ENCODE assay signal across 12 mouse cellular contexts in the genomic region with DNA sequence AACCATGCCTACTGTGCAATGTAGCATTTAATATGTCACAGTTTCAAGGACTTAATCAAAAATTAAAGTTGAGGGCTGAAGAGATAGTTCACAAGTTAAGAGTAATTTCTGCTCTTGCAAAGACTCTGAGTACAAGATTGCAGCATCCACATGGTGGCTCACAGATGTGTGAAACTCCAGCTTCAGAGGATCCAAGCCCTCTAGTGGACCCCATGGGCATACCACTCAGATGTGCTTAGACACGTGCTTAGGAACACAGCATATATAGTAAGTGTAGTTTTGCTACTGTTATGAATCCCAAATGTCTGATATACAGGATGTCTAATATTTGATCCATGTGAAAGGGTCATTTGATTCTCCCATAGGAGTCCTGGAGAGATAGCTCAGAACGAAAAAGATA. TPM values are rescaled to one million over a fixed set of nuclear protein-coding genes. Genes with fewer than 3 reads are reported as not detected.
DNase-seq lines count a peak whose midpoint lies in the region; ATAC-seq and TF ChIP-seq lines count a peak whose summit lies in the region.
"Had no signal": no experiment of that assay in that cellular context is flagged by ENCODE, and none has a peak within 500 bp of the region (broad histone marks: within the 10 kb centered on the region; RNA-seq: fewer than 3 reads in every experiment).

No protein-coding gene starts in this region.

- peaks cover 4% of the 10 kb centered on the region; the same call in 1 of the 2 replicates for H3K4me1 ChIP-seq in kidney, embryonic 14.5 days (ENCODE audit: control insufficient read depth, insufficient read depth, low read length)
- H3K4me1 ChIP-seq in kidney, adult 2 months (ENCODE audit: control insufficient read depth, insufficient read depth, low read length): no peaks in the 10 kb centered on the region
- H3K4me1 ChIP-seq: liver, embryonic 15.5 days; neural tube, embryonic 12.5 days had no signal

- no peak overlapping the region for H3K27ac ChIP-seq in kidney, embryonic 14.5 days (ENCODE audit: low read depth, low read length)
- no peak overlapping the region for H3K27ac ChIP-seq in kidney, adult 2 months (ENCODE audit: insufficient read depth, low read depth, low read length)
- H3K27ac ChIP-seq: kidney, embryonic 15.5 days; liver, embryonic 15.5 days; neural tube, embryonic 12.5 days had no signal

- WGBS in kidney, embryonic 14.5 days: 73% methylated on average over 2 of the region's 2 CpGs
- 56% methylated on average over 2 of the region's 2 CpGs for WGBS in kidney, adult 2 months

- no peak for DNase-seq in kidney, adult 2 months
- peak; percentile 51 for DNase-seq in CD4-positive, CD25-positive, alpha-beta regulatory T cell, adult 2 months (ENCODE audit: low read depth, low spot score)
- peak; percentile 60 for DNase-seq in ZHBTc4 (ENCODE audit: low read depth, low spot score)
- no peak for DNase-seq in urinary bladder, adult 2 months (ENCODE audit: low spot score)
- DNase-seq in layer of hippocampus, postnatal 36 days: no peak
- no peak for DNase-seq in cerebellum, adult 18-20 months
- DNase-seq: cerebellum, postnatal 36 days had no signal

- H3K9me3 ChIP-seq in kidney, embryonic 14.5 days (ENCODE audit: control insufficient read depth, low read length): no peaks in the 10 kb centered on the region
- H3K9me3 ChIP-seq: kidney, embryonic 15.5 days; liver, embryonic 15.5 days; neural tube, embryonic 12.5 days had no signal

- H3K9ac ChIP-seq in kidney, embryonic 14.5 days (ENCODE audit: low read depth, low read length): no peak overlapping the region
- H3K9ac ChIP-seq: kidney, embryonic 15.5 days; liver, embryonic 15.5 days; neural tube, embryonic 12.5 days had no signal

- no peaks in the 10 kb centered on the region for H3K36me3 ChIP-seq in kidney, embryonic 14.5 days (ENCODE audit: control insufficient read depth, insufficient read depth, low read length)
- no peaks in the 10 kb centered on the region for H3K36me3 ChIP-seq in kidney, adult 2 months (ENCODE audit: control insufficient read depth, insufficient read depth, low read length)
- H3K36me3 ChIP-seq: kidney, embryonic 15.5 days; liver, embryonic 15.5 days; neural tube, embryonic 12.5 days had no signal

- H3K4me2 ChIP-seq in kidney, embryonic 14.5 days (replicated peaks; ENCODE audit: low read depth, low read length): no peak overlapping the region
- H3K4me2 ChIP-seq: kidney, embryonic 15.5 days; liver, embryonic 15.5 days; neural tube, embryonic 12.5 days had no signal

- H3K4me3 ChIP-seq in kidney, embryonic 14.5 days (ENCODE audit: low read length): no peak overlapping the region
- no peak overlapping the region for H3K4me3 ChIP-seq in kidney, adult 2 months (ENCODE audit: insufficient read depth, low read depth, low read length)
- H3K4me3 ChIP-seq: kidney, embryonic 15.5 days; liver, embryonic 15.5 days; neural tube, embryonic 12.5 days had no signal

- 0 out of 2 replicates have a peak, but pooled peaks have one; percentile 43 for ATAC-seq in kidney, embryonic 14.5 days (ENCODE audit: low FRiP score, low TSS enrichment)
- peak; percentile 94 for ATAC-seq in megakaryocyte progenitor cell, adult 5-6 weeks (replicated peaks; ENCODE audit: poor library complexity)

- no peaks in the 10 kb centered on the region for H3K27me3 ChIP-seq in kidney, embryonic 14.5 days (ENCODE audit: control insufficient read depth, insufficient read depth, low read length)
- H3K27me3 ChIP-seq in kidney, adult 2 months (replicated peaks; ENCODE audit: control insufficient read depth, insufficient read depth, low read length): no peaks in the 10 kb centered on the region
- H3K27me3 ChIP-seq: kidney, embryonic 15.5 days; liver, embryonic 15.5 days; neural tube, embryonic 12.5 days had no signal

- no peak for TF ChIP-seq POLR2A in kidney, adult 2 months (IDR thresholded peaks at IDR 0.05; ENCODE audit: low read depth, low read length)

- TF ChIP-seq CTCF in kidney, adult 2 months (conservative IDR thresholded peaks at IDR 0.05; ENCODE audit: insufficient read depth, insufficient read length, low read depth, low read length): no peak; the same call in 1 of the 2 replicates

RNA-seq across cellular contexts. Expression of a gene that starts 55.0 kb away (rescaled TPM):
- 128 and 138 TPM in 2 replicates for polyA plus RNA-seq in kidney, embryonic 14.5 days (2014; fragmentation: Nextera tagmentation; extraction: Ambion mirVana)
- 1.6 and 2.5 TPM in 2 replicates for polyA plus RNA-seq in kidney, adult 2 months (2012; rRNA removed)
- 211 TPM in 2 replicates for total RNA-seq in megakaryocyte progenitor cell, adult 5-6 weeks (2015)
- 125 and 137 TPM in 2 replicates for total RNA-seq in megakaryocyte progenitor cell, adult 5-6 weeks (2017)
- polyA plus RNA-seq in urinary bladder, adult 2 months (2012; rRNA removed): 7.6 and 8.6 TPM in 2 replicates
- 1 to 10 TPM; 7.0 to 7.2 TPM for total RNA-seq in layer of hippocampus, postnatal 36 days (2021)

Comparison
In these comparisons a context has a peak if more than half of its experiments do, and no peak if none do; other contexts are left out.
1. RNA of a gene that starts 55.0 kb away (polyA plus RNA-seq): 128 to 138 TPM in kidney, embryonic 14.5 days; 7.6 to 8.6 TPM in urinary bladder, adult 2 months and 1.6 to 2.5 TPM in kidney, adult 2 months; every median in the first group is over 10 times any median in the second.
2. DNase-seq: peak in CD4-positive, CD25-positive, alpha-beta regulatory T cell, adult 2 months (single experiment) and ZHBTc4 (single experiment); none in kidney, adult 2 months (single experiment), urinary bladder, adult 2 months (single experiment), layer of hippocampus, postnatal 36 days (0 of 2) and cerebellum, adult 18-20 months (0 of 2).